Mouse (Mus musculus): Measurements from ENCODE around the gene Samd13. TPM values are rescaled to one million over a fixed set of nuclear protein-coding genes. Genes with fewer than 3 reads are reported as not detected.

The Samd13 gene
- polyA plus RNA-seq, 1 experiment: not detected

GRCm38 (mm10) chr3:146599198-146599900 is 86.0 kb downstream of the Samd13 start:
- Histone ChIP-seq H3K4me3 (no peak overlapping the region), H3K79me2 (ENCODE audit: control insufficient read depth, insufficient read depth) (no peaks in the 10 kb centered on the region), H3K4me2 (ENCODE audit: low read depth) (no peak overlapping the region), H3K27me3 (ENCODE audit: control insufficient read depth, insufficient read depth, insufficient read length) (no peaks in the 10 kb centered on the region), H3ac (ENCODE audit: control insufficient read depth, insufficient read length) (no peak overlapping the region), H3K36me3 (ENCODE audit: control insufficient read depth, insufficient read depth) (no peaks in the 10 kb centered on the region)
- no peak for TF ChIP-seq MAX (IDR thresholded peaks at IDR 0.05; ENCODE audit: low read depth)
- no peak for TF ChIP-seq POLR2AphosphoS2 (IDR thresholded peaks at IDR 0.05; ENCODE audit: insufficient read length, low read depth)
- TF ChIP-seq REST (IDR thresholded peaks at IDR 0.05; ENCODE audit: insufficient read depth, insufficient read length): no peak
- TF ChIP-seq USF1 (IDR thresholded peaks at IDR 0.05; ENCODE audit: low read depth): no peak
- no peak for TF ChIP-seq MYOG (IDR thresholded peaks at IDR 0.05; ENCODE audit: control insufficient read depth in 1 of 3, insufficient read depth in 1 of 3, insufficient read length in 2 of 3, low read depth in 2 of 3)
- TF ChIP-seq CEBPB (IDR thresholded peaks at IDR 0.05; ENCODE audit: insufficient read depth, poor library complexity, severe bottlenecking): no peak
- no peak for TF ChIP-seq E2F4 (IDR thresholded peaks at IDR 0.05; ENCODE audit: insufficient read depth)
- TF ChIP-seq MYOD1 (IDR thresholded peaks at IDR 0.05; ENCODE audit: control insufficient read depth in 1 of 3, insufficient read length in 2 of 3, low read depth in 2 of 3): no peak
- no peak for TF ChIP-seq SRF (IDR thresholded peaks at IDR 0.05; ENCODE audit: control insufficient read depth, insufficient read length, low read depth)

GRCm38 (mm10) chr3:146598411-146598810 is 87.0 kb downstream of the Samd13 start:
- no peak overlapping the region for H3K4me2 ChIP-seq (ENCODE audit: low read depth)
- no peak overlapping the region for H3ac ChIP-seq (ENCODE audit: control insufficient read depth, insufficient read length)
- TF ChIP-seq REST (IDR thresholded peaks at IDR 0.05; ENCODE audit: insufficient read depth, insufficient read length) (no peak), MYOG (IDR thresholded peaks at IDR 0.05; ENCODE audit: control insufficient read depth in 1 of 3, insufficient read depth in 1 of 3, insufficient read length in 2 of 3, low read depth in 2 of 3) (no peak), E2F4 (IDR thresholded peaks at IDR 0.05; ENCODE audit: insufficient read depth) (no peak), POLR2A (IDR thresholded peaks at IDR 0.05; ENCODE audit: insufficient read length, low read depth) (no peak), MAX (IDR thresholded peaks at IDR 0.05; ENCODE audit: low read depth) (no peak), MYOD1 (IDR thresholded peaks at IDR 0.05; ENCODE audit: control insufficient read depth in 1 of 3, insufficient read length in 2 of 3, low read depth in 2 of 3) (no peak), CEBPB (IDR thresholded peaks at IDR 0.05; ENCODE audit: insufficient read depth, poor library complexity, severe bottlenecking) (no peak), POLR2AphosphoS2 (IDR thresholded peaks at IDR 0.05; ENCODE audit: insufficient read length, low read depth) (no peak), TCF12 (IDR thresholded peaks at IDR 0.05; ENCODE audit: insufficient read depth, poor library complexity, severe bottlenecking) (no peak), SRF (IDR thresholded peaks at IDR 0.05; ENCODE audit: control insufficient read depth, insufficient read length, low read depth) (no peak), USF1 (IDR thresholded peaks at IDR 0.05; ENCODE audit: low read depth) (no peak), TCF3 (IDR thresholded peaks at IDR 0.05; ENCODE audit: insufficient read length, low read depth) (no peak)
- no peaks in the 10 kb centered on the region for H3K27me3 ChIP-seq (ENCODE audit: control insufficient read depth, insufficient read depth, insufficient read length)
- no peaks in the 10 kb centered on the region for H3K79me2 ChIP-seq (ENCODE audit: control insufficient read depth, insufficient read depth)
- H3K36me3 ChIP-seq (ENCODE audit: control insufficient read depth, insufficient read depth): no peaks in the 10 kb centered on the region
- no peak overlapping the region for H3K4me3 ChIP-seq

GRCm38 (mm10) chr3:146596864-146597263 is 88.5 kb downstream of the Samd13 start:
- no peaks in the 10 kb centered on the region for H3K36me3 ChIP-seq (ENCODE audit: control insufficient read depth, insufficient read depth)
- no peaks in the 10 kb centered on the region for H3K27me3 ChIP-seq (ENCODE audit: control insufficient read depth, insufficient read depth, insufficient read length)
- no peak overlapping the region for H3K4me2 ChIP-seq (ENCODE audit: low read depth)
- no peaks in the 10 kb centered on the region for H3K79me2 ChIP-seq (ENCODE audit: control insufficient read depth, insufficient read depth)
- no peak for TF ChIP-seq MYOD1 (IDR thresholded peaks at IDR 0.05; ENCODE audit: control insufficient read depth in 1 of 3, insufficient read length in 2 of 3, low read depth in 2 of 3)
- no peak for TF ChIP-seq REST (IDR thresholded peaks at IDR 0.05; ENCODE audit: insufficient read depth, insufficient read length)
- no peak for TF ChIP-seq E2F4 (IDR thresholded peaks at IDR 0.05; ENCODE audit: insufficient read depth)
- TF ChIP-seq POLR2A (IDR thresholded peaks at IDR 0.05; ENCODE audit: insufficient read length, low read depth): no peak
- no peak for TF ChIP-seq MAX (IDR thresholded peaks at IDR 0.05; ENCODE audit: low read depth)
- no peak for TF ChIP-seq TCF12 (IDR thresholded peaks at IDR 0.05; ENCODE audit: insufficient read depth, poor library complexity, severe bottlenecking)
- TF ChIP-seq POLR2AphosphoS2 (IDR thresholded peaks at IDR 0.05; ENCODE audit: insufficient read length, low read depth): no peak
- TF ChIP-seq SRF (IDR thresholded peaks at IDR 0.05; ENCODE audit: control insufficient read depth, insufficient read length, low read depth): no peak
- no peak for TF ChIP-seq CEBPB (IDR thresholded peaks at IDR 0.05; ENCODE audit: insufficient read depth, poor library complexity, severe bottlenecking)
- no peak for TF ChIP-seq TCF3 (IDR thresholded peaks at IDR 0.05; ENCODE audit: insufficient read length, low read depth)
- no peak for TF ChIP-seq USF1 (IDR thresholded peaks at IDR 0.05; ENCODE audit: low read depth)
- TF ChIP-seq MYOG (IDR thresholded peaks at IDR 0.05; ENCODE audit: control insufficient read depth in 1 of 3, insufficient read depth in 1 of 3, insufficient read length in 2 of 3, low read depth in 2 of 3): no peak
- H3K4me3 ChIP-seq: no peak overlapping the region
- no peak overlapping the region for H3ac ChIP-seq (ENCODE audit: control insufficient read depth, insufficient read length)

- Histone ChIP-seq H3K79me2 (ENCODE audit: control insufficient read depth, insufficient read depth) (no peaks in the 10 kb centered on the region), H3K4me3 (no peak overlapping the region), H3K4me2 (ENCODE audit: low read depth) (no peak overlapping the region), H3K27me3 (ENCODE audit: control insufficient read depth, insufficient read depth, insufficient read length) (no peaks in the 10 kb centered on the region), H3ac (ENCODE audit: control insufficient read depth, insufficient read length) (no peak overlapping the region), H3K36me3 (ENCODE audit: control insufficient read depth, insufficient read depth) (no peaks in the 10 kb centered on the region)
- TF ChIP-seq POLR2A (IDR thresholded peaks at IDR 0.05; ENCODE audit: insufficient read length, low read depth) (no peak), TCF3 (IDR thresholded peaks at IDR 0.05; ENCODE audit: insufficient read length, low read depth) (no peak), MAX (IDR thresholded peaks at IDR 0.05; ENCODE audit: low read depth) (no peak), TCF12 (IDR thresholded peaks at IDR 0.05; ENCODE audit: insufficient read depth, poor library complexity, severe bottlenecking) (no peak), REST (IDR thresholded peaks at IDR 0.05; ENCODE audit: insufficient read depth, insufficient read length) (no peak), SRF (IDR thresholded peaks at IDR 0.05; ENCODE audit: control insufficient read depth, insufficient read length, low read depth) (no peak), POLR2AphosphoS2 (IDR thresholded peaks at IDR 0.05; ENCODE audit: insufficient read length, low read depth) (no peak), USF1 (IDR thresholded peaks at IDR 0.05; ENCODE audit: low read depth) (no peak), MYOG (IDR thresholded peaks at IDR 0.05; ENCODE audit: control insufficient read depth in 1 of 3, insufficient read depth in 1 of 3, insufficient read length in 2 of 3, low read depth in 2 of 3) (no peak), E2F4 (IDR thresholded peaks at IDR 0.05; ENCODE audit: insufficient read depth) (no peak), CEBPB (IDR thresholded peaks at IDR 0.05; ENCODE audit: insufficient read depth, poor library complexity, severe bottlenecking) (no peak), MYOD1 (IDR thresholded peaks at IDR 0.05; ENCODE audit: control insufficient read depth in 1 of 3, insufficient read length in 2 of 3, low read depth in 2 of 3) (no peak)
These were observed 89.0 kb downstream of the Samd13 start for GRCm38 (mm10) chr3:146596387-146596786.

All from myocyte (in vitro differentiated cells).